ENCODE assay signal across 8 mouse cellular contexts in the genomic region with DNA sequence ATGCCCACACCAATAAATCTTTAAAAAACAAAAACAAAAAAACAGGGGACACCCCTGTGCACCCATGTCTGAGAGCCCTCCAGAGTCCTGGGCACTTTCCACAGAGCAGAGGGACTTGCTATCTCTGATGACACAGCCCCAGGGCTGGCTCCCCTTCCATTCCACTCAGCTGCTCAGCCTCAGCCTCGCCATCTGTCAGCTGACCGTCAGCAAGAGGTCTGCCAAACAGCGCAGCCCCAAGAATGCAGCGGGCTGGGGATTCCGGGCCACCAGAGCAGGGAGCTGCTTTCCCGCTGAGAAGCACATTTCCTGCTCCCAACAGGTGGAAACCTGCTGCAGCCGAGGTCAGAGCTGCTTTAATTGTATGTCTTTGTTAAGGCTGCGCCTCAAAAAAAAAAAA.
DNase-seq lines count a peak whose midpoint lies in the region; ATAC-seq lines count a peak whose summit lies in the region.

No protein-coding gene starts in this region.

- peak; percentile 24 for DNase-seq in adrenal gland, postnatal 14 days
- no peak for DNase-seq in adrenal gland, adult 18-20 months (ENCODE audit: low spot score in 2 of 2)
- peak; percentile 12 for DNase-seq in urinary bladder, postnatal 14 days (ENCODE audit: low spot score)
- DNase-seq in urinary bladder, adult 18-20 months (ENCODE audit: low spot score in 2 of 2), result no peak
- peak; percentile 67 to 77 for DNase-seq in kidney, postnatal 4 days
- no peak for DNase-seq in spleen, postnatal 10 days (ENCODE audit: low spot score in 2 of 2)

- 17% methylated on average over 8 of the region's 8 CpGs for WGBS in liver, embryonic 12.5 days (ENCODE audit: insufficient replicate concordance)

- H3K9ac ChIP-seq in liver, embryonic 12.5 days, result no peak overlapping the region; the same call in 1 of the 2 replicates

- H3K4me2 ChIP-seq in liver, embryonic 12.5 days, result no peak overlapping the region

- no peak overlapping the region for H3K4me3 ChIP-seq in liver, embryonic 12.5 days

- no peak overlapping the region for H3K27ac ChIP-seq in liver, embryonic 12.5 days

- H3K36me3 ChIP-seq in liver, embryonic 12.5 days, result no peaks in the 10 kb centered on the region

- H3K4me1 ChIP-seq in liver, embryonic 12.5 days, result peaks cover 23% of the 10 kb centered on the region

- ATAC-seq in frontal cortex, adult (ENCODE audit: low TSS enrichment), result no peak
- no peak for ATAC-seq in liver, embryonic 12.5 days

- peaks cover 30% of the 10 kb centered on the region; the same call in 1 of the 2 replicates for H3K27me3 ChIP-seq in liver, embryonic 12.5 days (replicated peaks)

- H3K9me3 ChIP-seq in liver, embryonic 12.5 days (replicated peaks), result no peaks in the 10 kb centered on the region

Comparison
In these comparisons a context has a peak if more than half of its experiments do, and no peak if none do; other contexts are left out.
1. DNase-seq: peak in adrenal gland, postnatal 14 days (single experiment), urinary bladder, postnatal 14 days (single experiment) and kidney, postnatal 4 days (2 of 2); none in adrenal gland, adult 18-20 months (0 of 2), urinary bladder, adult 18-20 months (0 of 2) and spleen, postnatal 10 days (0 of 2).